Mouse (Mus musculus): Measurements from ENCODE around the gene Cyfip2. TPM values are rescaled to one million over a fixed set of nuclear protein-coding genes. Genes with fewer than 3 reads are reported as not detected.

Gene Cyfip2
- total RNA-seq, 2 experiments from 2014 or later = 2.3 to 10.1 TPM

GRCm38 (mm10) chr11:46235334-46235733 lies 77.3 kb downstream of the Cyfip2 start, which contains the start of gene Fndc9:
Gene Fndc9, plus strand, starts transcription at chr11:46235531.
- H3K4me3 ChIP-seq = no peak within 1 kb of the TSS
- H3K27ac ChIP-seq = no peak within 1 kb of the TSS
- no peak for DNase-seq
- no peak for TF ChIP-seq CTCF (IDR thresholded peaks at IDR 0.05)
- intact Hi-C loops (cut with DNase I) = no loop called here

GRCm38 (mm10) chr11:46233966-46234365 lies 78.7 kb downstream of the Cyfip2 start:
- no peak overlapping the region for H3K27ac ChIP-seq
- intact Hi-C loops (cut with DNase I) = no loop called here
- no peak for DNase-seq
- TF ChIP-seq CTCF (IDR thresholded peaks at IDR 0.05) = no peak
- H3K4me3 ChIP-seq = no peak overlapping the region

- no peak overlapping the region for H3K4me3 ChIP-seq
- no peak overlapping the region for H3K27ac ChIP-seq
- no peak for TF ChIP-seq CTCF (IDR thresholded peaks at IDR 0.05)
- intact Hi-C loops (cut with DNase I) = no loop called here
- DNase-seq = no peak
Measured at GRCm38 (mm10) chr11:46232803-46233202, 79.9 kb downstream of the Cyfip2 start.

GRCm38 (mm10) chr11:46230184-46230583 lies 82.5 kb downstream of the Cyfip2 start:
- no peak overlapping the region for H3K4me3 ChIP-seq
- TF ChIP-seq CTCF (IDR thresholded peaks at IDR 0.05) = no peak
- intact Hi-C loops (cut with DNase I) = no loop called here
- no peak for DNase-seq
- H3K27ac ChIP-seq = no peak overlapping the region

GRCm38 (mm10) chr11:46225345-46225744 lies 87.3 kb downstream of the Cyfip2 start:
- TF ChIP-seq CTCF (IDR thresholded peaks at IDR 0.05) = no peak
- intact Hi-C loops (cut with DNase I) = no loop called here
- Histone ChIP-seq H3K4me3 (no peak overlapping the region), H3K27ac (no peak overlapping the region)
- no peak for DNase-seq

GRCm38 (mm10) chr11:46223575-46223974 lies 89.1 kb downstream of the Cyfip2 start:
- H3K4me3 ChIP-seq = no peak overlapping the region
- intact Hi-C loops (cut with DNase I) = no loop called here
- no peak overlapping the region for H3K27ac ChIP-seq
- peak; percentile 20; the same call in 1 of the 2 replicates for TF ChIP-seq CTCF (IDR thresholded peaks at IDR 0.05)
- no peak for DNase-seq

GRCm38 (mm10) chr11:46220211-46220610 lies 92.4 kb downstream of the Cyfip2 start:
- intact Hi-C loops (cut with DNase I) = no loop called here
- no peak for TF ChIP-seq CTCF (IDR thresholded peaks at IDR 0.05)
- Histone ChIP-seq H3K27ac (no peak overlapping the region), H3K4me3 (no peak overlapping the region)
- no peak for DNase-seq

GRCm38 (mm10) chr11:46219380-46219779 lies 93.3 kb downstream of the Cyfip2 start:
- H3K4me3 ChIP-seq = no peak overlapping the region
- DNase-seq = no peak
- H3K27ac ChIP-seq = no peak overlapping the region
- intact Hi-C loops (cut with DNase I) = loop anchor here (5.0 kb wide), 3 partner anchors 92 to 272 kb away; no protein-coding TSS in a partner anchor
- TF ChIP-seq CTCF (IDR thresholded peaks at IDR 0.05) = no peak

GRCm38 (mm10) chr11:46218584-46218983 lies 94.1 kb downstream of the Cyfip2 start:
- no peak for DNase-seq
- intact Hi-C loops (cut with DNase I) = loop anchor here (5.0 kb wide), 3 partner anchors 91 to 271 kb away; no protein-coding TSS in a partner anchor
- Histone ChIP-seq H3K4me3 (no peak overlapping the region), H3K27ac (no peak overlapping the region)
- TF ChIP-seq CTCF (IDR thresholded peaks at IDR 0.05) = no peak

- TF ChIP-seq CTCF (IDR thresholded peaks at IDR 0.05) = no peak
- no peak overlapping the region for H3K27ac ChIP-seq
- H3K4me3 ChIP-seq = no peak overlapping the region
- DNase-seq = no peak
- intact Hi-C loops (cut with DNase I) = loop anchor here (5.0 kb wide), 3 partner anchors 90 to 270 kb away; no protein-coding TSS in a partner anchor
Measured at GRCm38 (mm10) chr11:46217686-46218085, 95.0 kb downstream of the Cyfip2 start.

GRCm38 (mm10) chr11:46216669-46217068 lies 96.0 kb downstream of the Cyfip2 start:
- Histone ChIP-seq H3K27ac (no peak overlapping the region), H3K4me3 (no peak overlapping the region)
- intact Hi-C loops (cut with DNase I) = loop anchor here (5.0 kb wide), 3 partner anchors 89 to 269 kb away; no protein-coding TSS in a partner anchor
- TF ChIP-seq CTCF (IDR thresholded peaks at IDR 0.05) = peak; percentile 56
- DNase-seq = no peak

GRCm38 (mm10) chr11:46215354-46215753 lies 97.3 kb downstream of the Cyfip2 start:
- peak overlapping the region; percentile 54 for H3K4me3 ChIP-seq
- H3K27ac ChIP-seq = peak overlapping the region; percentile 40
- peak; percentile 50 for DNase-seq
- intact Hi-C loops (cut with DNase I) = loop anchor here (2.0 to 5.0 kb wide), 4 partner anchors 88 to 268 kb away; partner anchors contain the start of gene Gm12166
- peak; percentile 93 for TF ChIP-seq CTCF (IDR thresholded peaks at IDR 0.05)

GRCm38 (mm10) chr11:46214368-46215230 lies 98.1 kb downstream of the Cyfip2 start:
- H3K27ac ChIP-seq = peak overlapping the region; percentile 40
- DNase-seq = no peak
- TF ChIP-seq CTCF (IDR thresholded peaks at IDR 0.05) = no peak
- H3K4me3 ChIP-seq = peak overlapping the region; percentile 54
- intact Hi-C loops (cut with DNase I) = loop anchor here (2.0 to 5.0 kb wide), 4 partner anchors 87 to 267 kb away; partner anchors contain the start of gene Gm12166

Data from gastrocnemius, adult 2 months (tissue).